Mouse (Mus musculus): ENCODE results near the gene Slc25a13. TPM values are rescaled to one million over a fixed set of nuclear protein-coding genes. Genes with fewer than 3 reads are reported as not detected.
"Not testable (repeated sequence)": the region's sequence is repeated elsewhere in the genome, so short reads cannot be mapped to it uniquely, and the experiment has no call there.

Gene Slc25a13
- polyA plus RNA-seq, 1 experiment from 2014 or later, result 3.7 TPM

DNA sequence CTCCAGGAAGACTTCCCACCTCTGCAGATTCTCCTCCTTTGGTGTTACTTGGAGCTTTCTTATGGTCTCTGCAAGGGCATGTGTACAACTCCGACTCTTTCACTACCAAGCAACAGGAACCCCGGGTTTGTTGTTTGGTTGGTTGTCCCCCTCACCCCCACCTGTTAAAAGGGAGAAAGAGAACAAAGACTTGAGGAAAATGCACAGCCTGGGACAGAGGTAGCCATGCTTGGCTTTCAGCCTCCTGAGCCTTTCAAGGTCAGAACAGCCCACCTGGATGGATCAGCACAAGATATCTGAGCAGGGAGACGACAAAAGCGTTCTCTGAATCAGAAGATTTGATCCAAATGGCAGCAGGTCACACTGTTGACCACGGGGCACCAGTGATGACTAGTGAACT is 15.0 kb downstream of the Slc25a13 start:
- WGBS, result 92% methylated on average over 5 of the region's 5 CpGs
- Histone ChIP-seq H3K36me3 (no peaks in the 10 kb centered on the region), H3K9ac (replicated peaks) (no peak overlapping the region), H3K27ac (replicated peaks) (no peak overlapping the region), H3K27me3 (replicated peaks) (no peaks in the 10 kb centered on the region), H3K4me2 (no peak overlapping the region), H3K4me3 (replicated peaks) (no peak overlapping the region), H3K9me3 (replicated peaks) (no peaks in the 10 kb centered on the region), H3K4me1 (no peaks in the 10 kb centered on the region)
- ATAC-seq (ENCODE audit: low FRiP score), result no peak

DNA sequence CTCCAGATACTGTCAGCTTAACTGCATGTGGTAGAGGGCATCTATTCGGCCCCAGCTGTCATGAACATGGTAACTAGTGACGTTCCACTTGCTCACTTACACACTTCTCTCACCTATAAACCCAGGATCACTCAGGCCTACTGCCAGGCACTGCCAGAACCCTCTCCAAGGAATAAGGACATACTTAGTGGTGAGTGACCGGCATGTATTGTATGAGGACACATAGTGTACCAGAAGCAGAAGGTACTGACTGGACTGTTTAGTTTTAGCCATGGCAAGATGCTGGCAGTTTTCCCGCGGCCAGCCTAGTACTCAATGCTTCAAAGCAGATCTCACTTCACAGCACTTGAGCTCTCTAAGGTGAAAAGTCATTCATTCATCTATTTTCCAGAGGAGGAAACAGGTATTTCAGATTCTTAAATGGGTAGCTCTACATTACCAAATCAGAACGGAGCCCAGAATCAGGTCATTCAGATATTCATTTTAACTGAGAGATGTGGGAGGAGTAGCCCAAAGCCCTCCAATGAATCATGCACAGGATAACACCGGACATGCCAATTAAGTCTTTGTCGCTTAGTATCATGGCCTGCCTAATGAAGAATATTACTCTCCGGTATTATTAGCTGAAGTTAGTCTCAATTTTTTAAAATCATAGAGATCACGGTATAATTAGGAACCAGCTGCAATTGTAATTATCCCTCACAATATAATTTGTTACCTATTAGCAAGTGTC is 17.7 kb downstream of the Slc25a13 start:
- no peak overlapping the region for H3K9ac ChIP-seq (replicated peaks)
- ATAC-seq (ENCODE audit: low FRiP score), result no peak
- H3K27ac ChIP-seq (replicated peaks), result no peak overlapping the region
- H3K4me1 ChIP-seq, result no peaks in the 10 kb centered on the region
- H3K36me3 ChIP-seq, result no peaks in the 10 kb centered on the region
- H3K27me3 ChIP-seq (replicated peaks), result no peaks in the 10 kb centered on the region
- no peak overlapping the region for H3K4me2 ChIP-seq
- no peak overlapping the region for H3K4me3 ChIP-seq (replicated peaks)
- H3K9me3 ChIP-seq (replicated peaks), result no peaks in the 10 kb centered on the region
- WGBS, result 84% methylated on average over 10 of the region's 10 CpGs

DNA sequence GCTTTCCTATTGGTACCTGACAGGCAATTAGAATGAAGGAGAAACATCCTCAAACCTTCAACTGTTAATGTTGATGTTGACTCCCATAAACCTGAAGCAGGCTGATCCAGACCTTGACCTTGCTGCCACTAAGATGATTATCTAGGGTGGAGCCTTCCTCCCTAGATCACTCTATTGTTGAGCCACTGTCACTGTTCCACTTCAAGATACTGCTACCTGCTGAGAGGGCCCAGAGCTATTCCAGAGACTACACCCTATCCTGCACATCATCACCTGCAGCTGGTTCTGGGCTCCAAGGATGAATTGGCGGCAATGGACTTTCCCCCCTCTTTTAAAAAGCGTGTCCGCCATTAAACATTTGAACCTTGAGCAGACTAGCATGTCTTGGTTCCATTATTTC is 18.9 kb downstream of the Slc25a13 start:
- not testable (repeated sequence) for H3K4me3 ChIP-seq (replicated peaks); H3K27ac ChIP-seq (replicated peaks); H3K4me2 ChIP-seq; H3K36me3 ChIP-seq; H3K9ac ChIP-seq (replicated peaks); H3K4me1 ChIP-seq; H3K27me3 ChIP-seq (replicated peaks); ATAC-seq (ENCODE audit: low FRiP score); H3K9me3 ChIP-seq (replicated peaks)
- WGBS, result 96% methylated on average over 3 of the region's 3 CpGs

DNA sequence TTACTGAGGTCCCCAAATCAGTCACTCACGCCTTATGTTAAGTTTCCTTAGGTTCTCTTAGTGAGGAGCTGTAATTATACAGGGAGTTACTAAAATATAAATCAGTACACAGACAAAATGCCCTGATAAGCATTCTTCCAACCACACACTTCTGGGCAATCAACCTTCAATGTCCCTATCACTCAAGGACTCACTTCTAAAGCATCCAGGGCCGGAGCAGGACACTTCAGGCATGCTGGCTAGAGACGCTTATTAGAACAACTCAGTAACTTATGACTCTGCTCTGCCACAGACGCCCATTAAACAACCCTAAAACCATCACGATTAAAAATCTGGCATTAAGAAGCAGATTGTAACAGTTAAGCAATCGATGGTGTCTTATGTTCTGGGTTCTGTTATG is 19.6 kb downstream of the Slc25a13 start:
- WGBS, result 63% methylated on average over 6 of the region's 6 CpGs

DNA sequence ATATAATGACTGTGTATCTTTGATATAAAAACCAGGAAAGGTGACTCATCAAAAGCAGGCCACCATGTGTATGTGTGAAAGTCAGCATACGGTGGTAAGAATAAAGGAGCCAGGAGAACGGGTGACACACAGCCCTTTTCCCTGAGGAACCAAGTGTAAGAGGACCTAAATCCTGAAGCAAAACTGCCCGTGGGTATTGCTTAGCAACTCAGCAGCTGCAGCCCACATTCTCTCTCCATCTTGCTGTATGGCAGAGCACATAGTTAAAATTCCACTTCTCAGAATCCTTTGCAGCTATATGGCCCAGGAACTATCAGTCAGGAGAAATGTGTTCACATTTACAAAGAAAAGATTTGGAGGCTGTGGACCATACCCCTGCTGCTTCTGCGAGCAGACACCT is 20.4 kb downstream of the Slc25a13 start:
- Histone ChIP-seq H3K4me1 (no peaks in the 10 kb centered on the region), H3K4me3 (replicated peaks) (no peak overlapping the region), H3K9me3 (replicated peaks) (no peaks in the 10 kb centered on the region), H3K27me3 (replicated peaks) (no peaks in the 10 kb centered on the region), H3K9ac (replicated peaks) (no peak overlapping the region), H3K4me2 (no peak overlapping the region), H3K27ac (replicated peaks) (no peak overlapping the region), H3K36me3 (no peaks in the 10 kb centered on the region)
- ATAC-seq (ENCODE audit: low FRiP score), result no peak
- 81% methylated on average over 4 of the region's 4 CpGs for WGBS

More for the DNA sequence above, 19.6 kb downstream of the Slc25a13 start:
- Histone ChIP-seq H3K27me3 (replicated peaks) (no peaks in the 10 kb centered on the region), H3K9me3 (replicated peaks) (no peaks in the 10 kb centered on the region), H3K4me2 (no peak overlapping the region), H3K4me3 (replicated peaks) (no peak overlapping the region), H3K36me3 (no peaks in the 10 kb centered on the region), H3K9ac (replicated peaks) (no peak overlapping the region), H3K4me1 (no peaks in the 10 kb centered on the region), H3K27ac (replicated peaks) (no peak overlapping the region)
- ATAC-seq (ENCODE audit: low FRiP score), result no peak

DNA sequence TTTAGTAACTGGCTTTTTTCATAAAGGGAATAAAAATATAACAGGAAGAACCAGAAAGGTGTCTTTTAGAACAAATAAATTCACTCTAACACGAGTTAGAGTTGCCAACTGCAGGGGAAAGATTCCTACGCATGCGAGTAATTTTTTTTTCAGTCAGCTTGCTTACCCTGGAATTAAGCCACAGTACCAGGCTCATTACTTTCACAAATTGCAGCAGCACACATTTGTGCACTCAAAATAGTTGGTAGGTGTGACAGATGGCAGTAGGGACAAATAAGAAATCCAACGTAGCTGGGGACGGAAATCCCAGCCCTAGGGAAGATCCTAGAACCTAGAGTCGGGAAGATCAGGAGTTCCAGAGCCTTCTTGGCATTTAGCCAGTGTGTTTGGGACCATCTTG is 22.1 kb downstream of the Slc25a13 start:
- H3K36me3 ChIP-seq, result no peaks in the 10 kb centered on the region
- H3K27ac ChIP-seq (replicated peaks), result no peak overlapping the region
- H3K4me2 ChIP-seq, result no peak overlapping the region
- H3K27me3 ChIP-seq (replicated peaks), result no peaks in the 10 kb centered on the region
- no peaks in the 10 kb centered on the region for H3K9me3 ChIP-seq (replicated peaks)
- H3K4me1 ChIP-seq, result no peaks in the 10 kb centered on the region
- no peak overlapping the region for H3K4me3 ChIP-seq (replicated peaks)
- no peak overlapping the region for H3K9ac ChIP-seq (replicated peaks)
- 78% methylated on average over 6 of the region's 6 CpGs for WGBS
- no peak for ATAC-seq (ENCODE audit: low FRiP score)

DNA sequence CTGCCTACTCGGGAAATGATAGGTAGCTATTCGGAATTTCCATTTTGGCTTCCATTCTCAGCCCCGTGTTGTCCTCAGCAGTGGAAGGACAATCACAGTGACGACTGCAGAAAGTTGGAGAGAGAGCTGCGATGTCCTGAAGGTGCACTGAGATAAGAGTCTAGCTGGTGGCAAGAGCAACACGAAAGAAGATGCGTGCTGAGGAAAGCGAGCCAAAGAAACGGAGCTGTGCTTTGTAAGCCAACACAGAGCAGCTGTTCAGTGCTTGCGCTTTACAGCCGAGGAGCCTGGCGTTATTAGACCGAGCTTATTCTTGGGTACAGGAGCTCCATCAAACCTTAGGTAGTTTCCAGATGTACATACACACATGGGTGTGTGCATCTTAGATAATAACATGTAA is 23.1 kb downstream of the Slc25a13 start:
- H3K4me1 ChIP-seq, result no peaks in the 10 kb centered on the region
- no peak overlapping the region for H3K4me3 ChIP-seq (replicated peaks)
- WGBS, result 89% methylated on average over 13 of the region's 13 CpGs
- H3K27ac ChIP-seq (replicated peaks), result no peak overlapping the region
- no peak overlapping the region for H3K9ac ChIP-seq (replicated peaks)
- H3K9me3 ChIP-seq (replicated peaks), result no peaks in the 10 kb centered on the region
- H3K27me3 ChIP-seq (replicated peaks), result no peaks in the 10 kb centered on the region
- ATAC-seq (ENCODE audit: low FRiP score), result no peak
- no peak overlapping the region for H3K4me2 ChIP-seq
- no peaks in the 10 kb centered on the region for H3K36me3 ChIP-seq

DNA sequence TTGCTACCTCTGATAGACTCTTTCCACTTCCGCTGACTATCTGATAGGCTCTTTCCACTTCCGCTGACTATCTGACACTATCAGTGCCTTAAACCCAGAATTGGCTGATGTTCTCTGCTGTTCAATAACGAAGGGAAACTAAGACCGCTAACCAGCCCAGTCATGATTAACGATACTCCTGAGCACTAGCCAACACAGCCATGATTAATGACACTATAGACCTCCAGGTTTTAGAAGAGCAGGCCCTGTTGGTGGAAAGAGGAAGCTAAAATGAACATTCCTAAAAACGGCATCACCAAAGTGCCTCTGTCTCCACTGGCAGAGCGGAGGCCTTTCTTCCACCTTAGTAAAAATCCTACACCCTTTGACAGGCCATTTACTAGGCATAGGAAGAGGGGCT is 24.6 kb downstream of the Slc25a13 start:
- Histone ChIP-seq H3K9me3 (replicated peaks) (no peaks in the 10 kb centered on the region), H3K9ac (replicated peaks) (no peak overlapping the region), H3K4me3 (replicated peaks) (no peak overlapping the region), H3K4me1 (no peaks in the 10 kb centered on the region), H3K36me3 (no peaks in the 10 kb centered on the region), H3K27me3 (replicated peaks) (no peaks in the 10 kb centered on the region), H3K4me2 (no peak overlapping the region), H3K27ac (replicated peaks) (no peak overlapping the region)
- no peak for ATAC-seq (ENCODE audit: low FRiP score)
- 78% methylated on average over 7 of the region's 7 CpGs for WGBS

DNA sequence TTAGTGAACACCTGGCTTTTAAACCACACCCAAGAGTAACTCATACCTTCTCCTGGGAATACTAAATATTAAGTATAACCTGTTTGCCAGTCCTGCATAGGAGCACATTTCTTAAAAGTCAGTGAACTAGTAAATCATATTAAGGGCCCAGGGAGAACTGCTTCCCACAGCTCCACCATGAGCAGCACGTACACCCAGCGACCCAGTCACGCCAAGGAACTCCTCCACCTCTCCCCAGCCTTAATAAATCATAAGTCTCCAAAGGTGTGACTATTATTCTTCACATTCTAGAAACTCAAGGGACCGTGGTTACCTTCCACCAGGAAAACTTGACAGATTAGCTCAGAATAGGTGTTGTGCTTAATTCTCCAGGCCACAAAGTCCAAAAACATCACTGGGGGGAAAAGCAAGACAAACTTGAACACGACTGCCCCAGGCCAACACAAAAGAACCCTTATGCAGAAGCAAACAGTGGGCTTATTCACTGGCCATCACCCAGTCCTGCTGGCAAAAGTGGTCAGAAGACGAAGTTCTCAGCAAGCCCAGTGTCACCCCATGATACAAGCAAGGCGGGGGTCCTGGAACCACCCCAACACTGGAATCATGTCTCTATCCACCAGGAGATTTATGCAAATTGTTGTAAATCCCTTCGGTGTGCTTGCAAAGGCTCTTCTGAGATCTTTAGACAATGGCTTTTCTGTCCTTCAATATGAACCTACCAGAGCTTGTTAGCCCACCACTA is 25.2 kb downstream of the Slc25a13 start:
- Histone ChIP-seq H3K27me3 (replicated peaks) (no peaks in the 10 kb centered on the region), H3K9ac (replicated peaks) (no peak overlapping the region), H3K4me2 (no peak overlapping the region), H3K27ac (replicated peaks) (no peak overlapping the region), H3K36me3 (no peaks in the 10 kb centered on the region), H3K4me1 (no peaks in the 10 kb centered on the region), H3K9me3 (replicated peaks) (no peaks in the 10 kb centered on the region), H3K4me3 (replicated peaks) (no peak overlapping the region)
- no peak for ATAC-seq (ENCODE audit: low FRiP score)
- 77% methylated on average over 8 of the region's 8 CpGs for WGBS

DNA sequence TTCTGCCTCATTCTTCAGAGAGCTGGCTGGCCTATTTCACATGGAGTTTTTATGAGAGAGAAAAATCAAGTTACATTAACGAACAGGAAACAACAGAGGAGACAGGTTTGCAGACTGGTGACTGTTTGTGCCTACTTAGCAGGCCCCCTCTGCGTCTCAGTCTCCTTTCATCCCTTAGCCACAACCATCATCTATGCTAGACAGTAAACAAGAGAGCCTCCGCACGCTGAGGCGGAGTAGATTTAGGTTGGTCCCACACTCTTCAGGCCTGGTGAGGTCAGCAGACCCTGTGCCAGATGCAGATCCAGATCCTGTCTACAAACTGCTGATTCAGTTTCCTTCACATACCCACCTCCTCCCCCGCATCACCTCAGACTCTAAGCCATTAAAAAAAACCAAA is 28.0 kb downstream of the Slc25a13 start:
- 85% methylated on average over 6 of the region's 6 CpGs for WGBS
- ATAC-seq (ENCODE audit: low FRiP score), result no peak

DNA sequence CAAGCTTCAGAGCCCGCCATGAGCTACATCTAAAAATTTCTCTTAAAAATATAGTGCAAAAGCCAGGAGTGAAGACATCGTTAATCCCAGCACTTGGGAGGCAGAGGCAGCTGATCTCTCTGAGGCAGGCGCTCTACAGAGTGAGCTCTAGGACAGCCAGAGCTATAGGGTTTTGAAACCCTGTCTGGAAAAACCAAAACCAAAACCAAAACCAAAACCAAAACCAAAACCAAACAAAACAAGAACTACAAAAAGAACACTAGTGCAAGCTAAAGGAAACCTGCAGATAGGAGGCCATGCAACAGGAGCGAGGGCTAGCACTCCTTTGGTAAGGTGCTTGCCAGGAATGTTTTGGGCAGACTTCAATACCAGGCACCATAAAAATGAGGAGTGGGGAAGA is 30.5 kb downstream of the Slc25a13 start:
- no peaks in the 10 kb centered on the region for H3K36me3 ChIP-seq
- 90% methylated on average over 4 of the region's 4 CpGs for WGBS
- H3K4me3 ChIP-seq (replicated peaks), result no peak overlapping the region
- H3K9me3 ChIP-seq (replicated peaks), result no peaks in the 10 kb centered on the region
- H3K4me1 ChIP-seq, result no peaks in the 10 kb centered on the region
- no peak for ATAC-seq (ENCODE audit: low FRiP score)
- H3K9ac ChIP-seq (replicated peaks), result no peak overlapping the region
- no peak overlapping the region for H3K27ac ChIP-seq (replicated peaks)
- no peak overlapping the region for H3K4me2 ChIP-seq
- H3K27me3 ChIP-seq (replicated peaks), result no peaks in the 10 kb centered on the region

More for the DNA sequence above, 28.0 kb downstream of the Slc25a13 start:
- H3K4me1 ChIP-seq, result no peaks in the 10 kb centered on the region
- H3K9ac ChIP-seq (replicated peaks), result no peak overlapping the region
- no peak overlapping the region for H3K4me2 ChIP-seq
- H3K36me3 ChIP-seq, result no peaks in the 10 kb centered on the region
- H3K9me3 ChIP-seq (replicated peaks), result no peaks in the 10 kb centered on the region
- H3K4me3 ChIP-seq (replicated peaks), result no peak overlapping the region
- H3K27me3 ChIP-seq (replicated peaks), result no peaks in the 10 kb centered on the region
- no peak overlapping the region for H3K27ac ChIP-seq (replicated peaks)

DNA sequence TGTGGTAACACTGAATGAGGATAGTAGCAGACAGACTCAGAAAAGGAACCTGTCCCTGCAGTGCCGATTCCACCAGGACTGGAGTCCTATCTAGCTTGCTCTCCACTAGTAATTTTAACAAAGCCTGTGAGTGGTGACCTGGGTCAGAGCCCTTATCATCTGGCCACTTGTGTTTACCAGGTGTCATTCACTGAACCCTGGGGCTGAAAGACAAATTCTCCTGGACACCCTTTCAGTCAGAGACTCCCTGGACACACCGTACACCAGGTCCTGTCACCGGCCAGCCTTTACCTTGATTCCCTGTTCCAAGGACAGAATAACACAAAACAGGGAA is 31.3 kb downstream of the Slc25a13 start:
- no peak overlapping the region for H3K27ac ChIP-seq (replicated peaks)
- H3K4me1 ChIP-seq, result no peaks in the 10 kb centered on the region
- no peaks in the 10 kb centered on the region for H3K36me3 ChIP-seq
- no peak for ATAC-seq (ENCODE audit: low FRiP score)
- no peaks in the 10 kb centered on the region for H3K27me3 ChIP-seq (replicated peaks)
- 92% methylated on average over 3 of the region's 3 CpGs for WGBS
- H3K9ac ChIP-seq (replicated peaks), result no peak overlapping the region
- no peaks in the 10 kb centered on the region for H3K9me3 ChIP-seq (replicated peaks)
- H3K4me3 ChIP-seq (replicated peaks), result no peak overlapping the region
- no peak overlapping the region for H3K4me2 ChIP-seq
